Mouse (Mus musculus) olfactory bulb, adult 2 months (tissue): ENCODE results near the gene Ube2i.

Experiments
- CTCF ChIP-seq: fragments of 200-500 bp; IDR thresholded peaks from 2 replicates; pipeline ENCODE4 v1.5.1; 2012; ENCODE audit warnings: low read depth, mild to moderate bottlenecking, low read length, moderate library complexity; ENCODE audit not compliant: insufficient read depth
- POLR2A ChIP-seq: fragments of 200-500 bp; IDR thresholded peaks from 2 replicates; pipeline ENCODE4 v1.6.1; 2012; ENCODE audit warnings: mild to moderate bottlenecking, low read depth, low read length, moderate library complexity; ENCODE audit not compliant: insufficient read depth

DNA sequence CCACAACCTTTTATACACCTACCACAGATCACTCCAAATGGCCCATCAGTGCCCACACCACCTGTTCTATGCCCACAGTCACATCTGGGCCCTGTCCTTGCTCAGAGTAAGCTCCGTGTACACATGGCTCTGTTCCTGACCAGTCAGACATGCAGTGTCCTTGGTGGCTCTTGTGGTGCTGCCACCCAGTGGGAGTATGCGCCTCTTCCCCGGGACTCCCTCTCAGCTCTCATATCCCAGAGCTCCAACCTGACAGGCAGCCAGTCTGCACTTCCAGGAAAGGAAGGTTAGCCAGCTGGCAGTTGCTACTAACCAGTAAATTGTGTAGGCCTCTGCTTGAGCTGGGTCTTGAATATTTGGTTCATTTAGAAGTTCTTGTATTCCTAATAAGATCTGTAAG, 10.0 kb downstream of the Ube2i start:
- TF ChIP-seq CTCF (no peak), POLR2A (no peak)
